Mouse (Mus musculus) intestine, postnatal 0 days (tissue): ENCODE measurements at regions not wholly inside any gene's neighbourhood (a gene's known extent, or its start where the extent isn't known, plus 50 kb on each side); places are given as distances from the start of the nearest gene placed in this dataset.
A peak's percentile ranks its signal among the peaks of the same experiment; 100 is the strongest.

Source experiments
- ATAC-seq: fragments of 200-750 bp; cut with Nextera tagmentation; 2 replicates; pipeline ENCODE4 v1.8.0; 2017; ENCODE audit warnings: mild to moderate bottlenecking, moderate TSS enrichment, moderate library complexity
- H3K27ac ChIP-seq: fragments of 300-500 bp; sonication (generic); 2 replicates; pipeline ENCODE4 v1.5.1; 2014; ENCODE audit warnings: mild to moderate bottlenecking, low read depth, low read length, moderate library complexity
- H3K27me3 ChIP-seq: fragments of 300-500 bp; sonication (generic); replicated peaks from 2 replicates; pipeline ENCODE4 v1.6.1; 2014; ENCODE audit warnings: low read length, mixed read lengths; ENCODE audit not compliant: control insufficient read depth, insufficient read depth
- H3K36me3 ChIP-seq: fragments of 300-500 bp; sonication (generic); 2 replicates; pipeline ENCODE4 v1.6.1; 2014; ENCODE audit warnings: mild to moderate bottlenecking, moderate library complexity; ENCODE audit not compliant: control insufficient read depth, insufficient read depth
- H3K4me1 ChIP-seq: fragments of 300-500 bp; sonication (generic); replicated peaks from 2 replicates; pipeline ENCODE4 v1.6.1; 2014; ENCODE audit warnings: antibody characterized with exemption, low read length, mixed read lengths; ENCODE audit not compliant: control insufficient read depth, insufficient read depth
- H3K4me2 ChIP-seq: fragments of 300-500 bp; sonication (generic); replicated peaks from 2 replicates; pipeline ENCODE4 v1.6.1; 2014; ENCODE audit warnings: low read depth, mild to moderate bottlenecking, moderate library complexity
- H3K4me3 ChIP-seq: fragments of 300-500 bp; sonication (generic); 2 replicates; pipeline ENCODE4 v1.5.1; 2014; ENCODE audit warnings: low read depth, low read length
- H3K9ac ChIP-seq: fragments of 300-500 bp; sonication (generic); 2 replicates; pipeline ENCODE4 v1.6.1; 2014; ENCODE audit warnings: mild to moderate bottlenecking, low read depth, low read length
- H3K9me3 ChIP-seq: fragments of 300-500 bp; sonication (generic); 2 replicates; pipeline ENCODE4 v1.6.1; 2016; ENCODE audit warnings: mixed run types; ENCODE audit not compliant: control insufficient read depth
- CTCF ChIP-seq: sonication (generic); IDR thresholded peaks from 2 replicates; pipeline ENCODE4 v1.5.1; 2016; ENCODE audit warnings: low read depth, mild to moderate bottlenecking, control low read depth, antibody characterized with exemption, moderate library complexity
- WGBS: fragments of 180-500 bp; shearing (Covaris S2); extraction: QIAGEN DNeasy Blood & Tissue Kit; methylation state at CpG from one replicate; pipeline ENCODE4 v1.1.7; 2014; 5-methylcytosine and 5-hydroxymethylcytosine counted together

- no peak overlapping the region for H3K4me3 ChIP-seq
- no peak overlapping the region for H3K9ac ChIP-seq
- TF ChIP-seq CTCF = no peak
- no peaks in the 10 kb centered on the region for H3K27me3 ChIP-seq
- H3K27ac ChIP-seq = no peak overlapping the region
- no peaks in the 10 kb centered on the region for H3K4me1 ChIP-seq
- no peaks in the 10 kb centered on the region for H3K36me3 ChIP-seq
- no peaks in the 10 kb centered on the region for H3K9me3 ChIP-seq
- no peak for ATAC-seq
- no peak overlapping the region for H3K4me2 ChIP-seq
- 46% methylated on average over 19 of the region's 19 CpGs for WGBS
Observed at GRCm38 (mm10) chr8:25323643-25324420, 499.7 kb upstream of the Adam5 start.

GRCm38 (mm10) chr8:25316383-25316782 lies 492.2 kb upstream of the Adam5 start:
- Histone ChIP-seq H3K4me1 (no peaks in the 10 kb centered on the region), H3K36me3 (no peaks in the 10 kb centered on the region), H3K4me3 (no peak overlapping the region), H3K9ac (no peak overlapping the region), H3K4me2 (no peak overlapping the region), H3K9me3 (no peaks in the 10 kb centered on the region), H3K27ac (no peak overlapping the region), H3K27me3 (no peaks in the 10 kb centered on the region)
- WGBS = 84% methylated on average over 4 of the region's 4 CpGs
- TF ChIP-seq CTCF = no peak
- no peak for ATAC-seq

DNA sequence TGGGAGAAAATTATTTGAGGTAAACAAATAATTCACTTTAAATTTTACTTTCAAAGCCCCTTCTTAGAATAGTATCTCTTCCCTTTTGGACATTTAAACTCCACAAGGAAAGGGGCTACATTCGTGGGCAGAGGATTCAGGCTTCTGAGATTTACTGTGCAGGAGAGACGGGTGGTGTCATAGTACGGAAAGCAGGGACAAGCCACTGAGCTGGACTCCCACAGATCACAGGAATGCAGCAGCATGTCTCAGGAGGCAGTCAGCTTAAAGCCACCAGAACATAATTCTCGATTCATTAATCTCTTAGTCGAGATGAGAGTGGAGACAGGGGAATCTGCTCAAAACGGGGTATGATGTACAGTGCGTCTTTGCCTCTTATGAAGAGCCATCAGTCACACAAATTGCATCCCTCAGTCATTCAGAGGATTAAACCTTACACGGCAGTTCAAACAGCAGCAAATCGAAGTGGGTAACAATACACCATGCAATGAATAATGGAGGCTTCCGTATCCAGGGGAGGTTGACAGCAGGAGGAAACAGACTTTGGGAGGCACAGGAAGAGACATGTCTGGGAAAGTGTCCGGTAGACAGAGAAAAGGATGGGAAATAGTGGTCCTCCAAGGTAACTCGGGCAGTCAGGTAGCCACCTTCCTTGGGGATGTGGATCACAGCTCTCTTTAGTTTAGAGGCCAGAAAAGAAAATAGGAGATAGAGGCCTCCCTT lies 487.8 kb upstream of the Adam5 start:
- Histone ChIP-seq H3K4me2 (no peak overlapping the region), H3K27me3 (no peaks in the 10 kb centered on the region), H3K9ac (no peak overlapping the region), H3K36me3 (no peaks in the 10 kb centered on the region), H3K9me3 (no peaks in the 10 kb centered on the region), H3K27ac (no peak overlapping the region), H3K4me1 (no peaks in the 10 kb centered on the region), H3K4me3 (no peak overlapping the region)
- ATAC-seq = no peak
- no peak for TF ChIP-seq CTCF
- WGBS = 66% methylated on average over 12 of the region's 12 CpGs

DNA sequence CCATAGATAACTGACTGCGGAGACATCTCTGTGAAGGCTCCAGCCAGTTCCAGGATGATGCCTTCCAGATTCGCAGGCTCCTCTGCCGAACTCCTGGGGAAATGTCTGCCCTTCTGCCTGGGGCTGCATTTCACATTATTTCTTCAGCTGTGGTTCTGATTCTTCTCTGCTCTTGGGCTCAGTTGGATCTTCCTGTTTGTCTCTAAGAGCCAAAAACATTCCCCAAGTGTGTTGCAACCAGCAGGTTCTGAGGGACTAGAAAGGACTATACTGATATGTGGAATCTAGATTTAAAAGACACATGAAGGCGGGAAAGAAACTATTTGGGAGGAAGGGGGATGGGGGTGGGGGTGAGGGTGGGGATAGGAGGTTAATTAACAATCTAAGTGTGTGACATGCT lies 483.8 kb upstream of the Adam5 start:
- no peak for ATAC-seq
- H3K4me2 ChIP-seq = no peak overlapping the region
- H3K27ac ChIP-seq = no peak overlapping the region
- no peaks in the 10 kb centered on the region for H3K9me3 ChIP-seq
- 85% methylated on average over 4 of the region's 4 CpGs for WGBS
- H3K4me1 ChIP-seq = no peaks in the 10 kb centered on the region
- H3K4me3 ChIP-seq = no peak overlapping the region
- TF ChIP-seq CTCF = no peak
- no peaks in the 10 kb centered on the region for H3K27me3 ChIP-seq
- H3K9ac ChIP-seq = no peak overlapping the region
- no peaks in the 10 kb centered on the region for H3K36me3 ChIP-seq

- WGBS = 69% methylated on average over 11 of the region's 11 CpGs
- H3K4me2 ChIP-seq = no peak overlapping the region
- H3K27me3 ChIP-seq = no peaks in the 10 kb centered on the region
- no peaks in the 10 kb centered on the region for H3K4me1 ChIP-seq
- peak overlapping the region; percentile 50; the same call in 1 of the 2 replicates for H3K27ac ChIP-seq
- no peak overlapping the region for H3K9ac ChIP-seq
- no peak for ATAC-seq
- no peaks in the 10 kb centered on the region for H3K36me3 ChIP-seq
- TF ChIP-seq CTCF = no peak
- H3K9me3 ChIP-seq = no peaks in the 10 kb centered on the region
- no peak overlapping the region for H3K4me3 ChIP-seq
Observed at GRCm38 (mm10) chr8:25307511-25307910, 483.3 kb upstream of the Adam5 start.

- H3K27me3 ChIP-seq = no peaks in the 10 kb centered on the region
- ATAC-seq = no peak
- peak overlapping the region; percentile 50; the same call in 1 of the 2 replicates for H3K27ac ChIP-seq
- no peaks in the 10 kb centered on the region for H3K9me3 ChIP-seq
- no peaks in the 10 kb centered on the region for H3K36me3 ChIP-seq
- H3K4me3 ChIP-seq = no peak overlapping the region
- 65% methylated on average over 15 of the region's 15 CpGs for WGBS
- no peaks in the 10 kb centered on the region for H3K4me1 ChIP-seq
- H3K9ac ChIP-seq = no peak overlapping the region
- H3K4me2 ChIP-seq = no peak overlapping the region
- TF ChIP-seq CTCF = no peak
Observed at GRCm38 (mm10) chr8:25306769-25307491, 482.8 kb upstream of the Adam5 start.
